Mouse (Mus musculus) bone marrow macrophage, adult 2 months (primary cell): ENCODE measurements around the gene AF067061. TPM values are rescaled to one million over a fixed set of nuclear protein-coding genes. Genes with fewer than 3 reads are reported as not detected.

ENCODE experiments used
- H3K27ac ChIP-seq: 2 replicates; pipeline ENCODE4 v1.5.1; 2012; ENCODE audit warnings: low read depth, low read length; ENCODE audit not compliant: insufficient read depth
- H3K4me1 ChIP-seq: 2 replicates; pipeline ENCODE4 v1.6.1; 2012; ENCODE audit warnings: low read length; ENCODE audit not compliant: control insufficient read depth, insufficient read depth
- H3K4me3 ChIP-seq: 2 replicates; pipeline ENCODE4 v1.5.1; 2012; ENCODE audit warnings: mild to moderate bottlenecking, low read length, moderate library complexity; ENCODE audit not compliant: insufficient read depth
- CTCF ChIP-seq: IDR thresholded peaks from 2 replicates; pipeline ENCODE4 v1.5.1; 2012; ENCODE audit warnings: low read depth, mild to moderate bottlenecking, low read length, moderate library complexity
- POLR2A ChIP-seq: IDR thresholded peaks from 2 replicates; pipeline ENCODE4 v1.6.1; 2012; ENCODE audit warnings: mild to moderate bottlenecking, low read depth, low read length, borderline replicate concordance
- polyA plus RNA-seq: library from polyadenylated mRNA; stranded (reverse); fragments of >200 nt; gene quantifications from 2 replicates; pipeline ENCODE4 v1.2.4, GENCODE M21; 2012; ENCODE audit not compliant: missing spikeins, insufficient read depth, insufficient read length

The AF067061 gene
- polyA plus RNA-seq, 1 experiment, result not detected

DNA sequence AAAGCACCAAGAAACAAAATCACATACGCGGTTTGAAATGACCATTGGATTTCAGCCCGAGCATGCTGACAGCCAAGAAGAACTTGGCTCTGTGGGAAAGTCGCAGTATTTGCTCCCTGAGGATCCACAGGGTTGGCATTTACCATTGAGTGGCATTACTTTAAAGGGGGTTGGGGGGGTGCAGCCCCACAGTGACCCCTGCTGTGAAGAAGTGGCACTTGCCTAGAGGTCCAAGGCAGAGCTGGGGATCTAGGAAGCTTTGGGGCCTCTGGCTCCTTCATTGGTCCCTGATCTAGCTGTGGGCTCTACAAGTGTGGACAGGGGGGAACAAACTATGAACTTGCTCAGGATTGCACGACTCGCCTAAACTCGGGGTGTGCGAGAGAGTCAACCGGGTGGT lies 15.9 kb downstream of the AF067061 start:
- H3K27ac ChIP-seq, result no peak overlapping the region
- no peak overlapping the region for H3K4me3 ChIP-seq
- TF ChIP-seq POLR2A, result no peak
- TF ChIP-seq CTCF, result no peak
- H3K4me1 ChIP-seq, result no peaks in the 10 kb centered on the region

DNA sequence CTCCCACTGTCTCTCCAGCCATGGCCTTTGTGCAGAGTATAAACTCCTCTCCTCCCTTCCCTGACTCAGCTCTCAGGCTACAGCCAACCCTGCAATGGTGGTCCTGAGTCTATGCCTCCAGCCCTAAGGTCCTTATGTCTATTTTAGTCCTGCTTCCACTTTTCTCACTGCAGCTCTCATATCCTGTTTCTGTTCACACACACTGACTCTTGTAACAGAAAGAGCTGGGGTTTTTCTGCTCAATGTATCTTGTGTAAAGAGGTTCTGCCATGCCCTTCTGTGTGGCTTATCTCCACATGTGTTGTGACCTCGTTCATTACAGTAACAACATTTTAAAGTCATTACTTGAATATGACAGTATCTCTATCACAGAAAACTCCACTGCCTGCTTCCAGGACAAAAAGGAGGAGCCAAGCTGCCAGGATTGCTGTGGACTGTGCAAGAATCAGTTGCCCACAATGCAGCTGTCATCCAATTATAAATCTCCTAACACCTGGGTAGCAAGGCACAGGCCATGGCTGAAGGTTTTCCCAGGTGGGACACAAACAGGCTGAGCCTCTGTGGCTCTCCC lies 36.5 kb downstream of the AF067061 start:
- TF ChIP-seq CTCF (no peak), POLR2A (no peak)
- Histone ChIP-seq H3K27ac (peak overlapping the region; percentile 64), H3K4me1 (peaks cover 17% of the 10 kb centered on the region), H3K4me3 (no peak overlapping the region)

DNA sequence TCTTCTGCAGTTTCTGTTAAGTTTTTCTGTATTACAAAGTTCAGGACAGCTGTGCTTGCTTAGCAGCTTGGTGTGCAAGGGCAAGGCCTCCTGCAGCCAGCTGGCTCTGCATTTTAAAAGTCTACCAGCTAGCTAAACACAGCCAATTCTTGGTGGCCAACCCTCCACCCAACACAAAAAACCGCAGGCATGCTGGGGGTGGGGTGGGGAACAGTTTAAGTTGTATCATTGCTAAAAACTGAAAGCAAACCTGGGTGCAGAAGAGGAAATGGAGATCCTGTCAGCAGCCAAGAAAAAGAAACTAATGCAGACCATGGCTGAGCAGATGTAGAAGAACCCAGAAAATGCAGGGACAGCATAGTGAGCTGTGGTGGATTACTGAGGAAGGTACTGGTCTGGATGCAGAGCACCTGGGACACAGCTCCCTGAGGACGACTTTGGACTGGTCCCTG lies 37.1 kb downstream of the AF067061 start, which contains the start of gene BC147527:
BC147527 (plus strand) TSS at position 402 of the 452 bp plus-strand sequence.
- no peak for TF ChIP-seq CTCF
- TF ChIP-seq POLR2A, result no peak
- Histone ChIP-seq H3K27ac (peak within 1 kb of the TSS; percentile 64), H3K4me3 (no peak within 1 kb of the TSS), H3K4me1 (peaks cover 17% of the 10 kb centered on the region)

DNA sequence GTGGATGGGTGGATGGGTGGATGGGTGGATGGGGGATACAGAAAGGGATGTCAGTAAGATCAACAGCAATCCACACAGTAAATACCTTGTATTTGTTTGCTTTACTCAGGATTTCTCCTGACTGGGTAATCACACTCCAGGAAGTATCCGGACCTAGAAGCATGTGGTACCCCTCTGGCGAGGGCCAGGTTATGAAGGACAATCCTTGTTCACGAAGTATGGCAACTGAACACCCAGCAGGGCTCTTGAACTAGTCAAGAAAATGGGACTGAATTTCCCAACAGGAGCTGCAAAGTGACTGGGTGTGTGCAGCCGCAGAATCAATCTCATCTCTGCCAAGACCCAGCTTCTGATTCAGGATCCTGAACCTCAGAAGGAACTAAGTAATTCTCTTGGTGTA lies 37.9 kb downstream of the AF067061 start:
- H3K4me3 ChIP-seq, result no peak overlapping the region
- peaks cover 17% of the 10 kb centered on the region for H3K4me1 ChIP-seq

DNA sequence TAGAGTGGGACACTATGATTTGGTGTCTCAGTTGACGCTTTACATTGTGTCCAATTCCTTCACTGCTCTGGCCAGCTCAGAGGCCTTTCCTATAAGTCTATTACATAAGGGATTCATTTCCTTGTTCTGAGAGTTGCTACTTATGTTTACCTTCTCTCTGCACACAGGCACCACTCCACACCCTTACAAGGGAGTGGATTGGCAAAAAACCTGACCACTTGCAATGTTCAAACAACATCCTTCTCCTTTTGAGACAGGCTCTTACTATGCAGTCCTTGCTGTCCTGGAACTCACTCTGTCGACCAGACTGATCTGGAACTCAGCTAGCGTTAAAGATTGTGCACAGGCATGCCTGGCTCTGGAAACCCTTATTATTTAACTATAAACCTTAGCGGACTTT lies 47.8 kb downstream of the AF067061 start:
- Histone ChIP-seq H3K4me3 (no peak overlapping the region), H3K27ac (no peak overlapping the region), H3K4me1 (no peaks in the 10 kb centered on the region)
- TF ChIP-seq POLR2A, result no peak
- TF ChIP-seq CTCF, result no peak

More for the DNA sequence above, 37.9 kb downstream of the AF067061 start:
- no peak overlapping the region for H3K27ac ChIP-seq
- no peak for TF ChIP-seq CTCF

DNA sequence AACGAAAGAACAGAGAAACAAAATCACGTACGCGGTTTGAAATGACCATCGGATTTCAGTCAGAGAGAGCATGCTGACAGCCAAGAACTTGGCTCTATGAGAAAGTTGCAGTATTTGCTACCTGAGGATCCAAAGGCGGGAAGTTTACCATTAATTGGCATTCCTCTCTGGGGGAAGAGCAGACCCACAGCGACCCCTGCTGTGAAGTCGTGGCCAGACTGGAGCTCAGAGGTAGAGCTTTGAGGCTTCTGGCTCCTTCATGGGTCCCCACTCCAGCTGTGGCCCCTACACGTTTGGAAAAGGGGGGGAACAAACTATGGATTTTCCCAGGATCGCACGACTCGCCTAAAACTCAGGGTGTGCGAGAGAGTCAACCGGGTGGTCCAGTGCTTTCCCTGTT lies 50.7 kb downstream of the AF067061 start:
- H3K4me1 ChIP-seq, result no peaks in the 10 kb centered on the region
- TF ChIP-seq CTCF (no peak), POLR2A (no peak)
- H3K27ac ChIP-seq, result no peak overlapping the region
- no peak overlapping the region for H3K4me3 ChIP-seq

Other genes starting within 250 kb of the AF067061 start
- gene Gm36079, start 236.1 kb upstream of the AF067061 start, polyA plus RNA-seq, result not detected in 2 replicates
- 217 and 233 TPM in 2 replicates for gene Gm21188, start 210.9 kb upstream of the AF067061 start, polyA plus RNA-seq
- gene Gm20767, start 122.9 kb upstream of the AF067061 start, polyA plus RNA-seq, result not detected in 2 replicates
- not detected in 2 replicates for gene Gm21818, start 90.7 kb upstream of the AF067061 start, polyA plus RNA-seq
- gene Gm21762, start 47.2 kb upstream of the AF067061 start, polyA plus RNA-seq, result not detected in 2 replicates
- not detected in 2 replicates for gene Gm21731, start 24.0 kb upstream of the AF067061 start, polyA plus RNA-seq
- 7.6 and 8.4 TPM in 2 replicates for gene BC147527, start 37.3 kb downstream of the AF067061 start, polyA plus RNA-seq
- not detected in 2 replicates for gene Tcstv3, start 53.8 kb downstream of the AF067061 start, polyA plus RNA-seq